Mouse (Mus musculus) lung, postnatal 0 days (tissue): ENCODE measurements at regions not wholly inside any gene's neighbourhood (a gene's known extent, or its start where the extent isn't known, plus 50 kb on each side); places are given as distances from the start of the nearest gene placed in this dataset.

Source experiments
- CTCF ChIP-seq: IDR thresholded peaks from 2 replicates; pipeline ENCODE4 v1.5.1; 2016; ENCODE audit warnings: antibody characterized with exemption, mild to moderate bottlenecking
- EP300 ChIP-seq: IDR thresholded peaks from 2 replicates; pipeline ENCODE4 v1.6.1; 2016; ENCODE audit warnings: antibody characterized with exemption, mild to moderate bottlenecking, control low read depth

DNA sequence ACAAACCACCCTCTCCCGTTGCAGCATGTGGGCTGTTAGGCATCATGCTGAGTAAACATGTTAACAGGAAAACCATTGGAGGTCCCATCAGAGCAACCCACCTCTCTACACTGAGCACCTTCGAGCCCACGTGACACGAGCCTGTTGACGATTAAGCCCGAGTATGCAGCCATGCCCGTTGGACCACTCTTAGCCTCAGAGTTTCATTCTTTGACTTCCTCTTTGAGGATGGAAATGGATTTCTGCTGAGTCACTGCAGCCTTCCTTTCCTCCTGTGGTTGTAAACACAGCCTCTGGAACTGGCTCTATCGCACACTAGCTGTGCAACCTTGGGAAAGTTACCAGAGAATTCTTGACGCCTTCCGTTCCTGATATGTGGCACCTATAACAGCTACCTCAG is 114.1 kb upstream of the Mkln1 start:
- TF ChIP-seq CTCF (no peak), EP300 (no peak)
